Mouse (Mus musculus) embryo, embryonic 10.5 days (tissue): ENCODE measurements around the gene Tbc1d22a.

ENCODE experiments used
- DNase-seq: peaks from one replicate; pipeline ENCODE4 v3.0.0-alpha.2; 2015; ENCODE audit warnings: low spot score

The Tbc1d22a gene

GRCm38 (mm10) chr15:86279059-86279974 lies 65.1 kb downstream of the Tbc1d22a start:
- no peak for DNase-seq

GRCm38 (mm10) chr15:86280137-86280536 lies 65.9 kb downstream of the Tbc1d22a start:
- no peak for DNase-seq

GRCm38 (mm10) chr15:86283238-86283637 lies 69.0 kb downstream of the Tbc1d22a start:
- DNase-seq, result no peak

GRCm38 (mm10) chr15:86285296-86285695 lies 71.0 kb downstream of the Tbc1d22a start:
- no peak for DNase-seq

- DNase-seq, result no peak
These were observed 75.8 kb downstream of the Tbc1d22a start for GRCm38 (mm10) chr15:86290074-86290473.

GRCm38 (mm10) chr15:86292288-86292687 lies 78.0 kb downstream of the Tbc1d22a start:
- no peak for DNase-seq

- no peak for DNase-seq
These were observed 80.2 kb downstream of the Tbc1d22a start for GRCm38 (mm10) chr15:86294426-86294825.

- DNase-seq, result no peak
These were observed 81.5 kb downstream of the Tbc1d22a start for GRCm38 (mm10) chr15:86295722-86296288.

- DNase-seq, result no peak
These were observed 83.0 kb downstream of the Tbc1d22a start for GRCm38 (mm10) chr15:86297281-86297680.

GRCm38 (mm10) chr15:86303876-86304275 lies 89.6 kb downstream of the Tbc1d22a start:
- no peak for DNase-seq

GRCm38 (mm10) chr15:86304861-86305260 lies 90.6 kb downstream of the Tbc1d22a start:
- no peak for DNase-seq

GRCm38 (mm10) chr15:86305290-86305689 lies 91.0 kb downstream of the Tbc1d22a start:
- no peak for DNase-seq

GRCm38 (mm10) chr15:86309213-86309829 lies 95.1 kb downstream of the Tbc1d22a start:
- no peak for DNase-seq

GRCm38 (mm10) chr15:86320803-86321510 lies 106.7 kb downstream of the Tbc1d22a start:
- DNase-seq, result no peak

- DNase-seq, result no peak
These were observed 112.1 kb downstream of the Tbc1d22a start for GRCm38 (mm10) chr15:86326341-86326740.

- DNase-seq, result no peak
These were observed 115.7 kb downstream of the Tbc1d22a start for GRCm38 (mm10) chr15:86329911-86330310.

- no peak for DNase-seq
These were observed 116.2 kb downstream of the Tbc1d22a start for GRCm38 (mm10) chr15:86330454-86330853.

GRCm38 (mm10) chr15:86331501-86332245 lies 117.4 kb downstream of the Tbc1d22a start:
- DNase-seq, result no peak

- no peak for DNase-seq
These were observed 118.9 kb downstream of the Tbc1d22a start for GRCm38 (mm10) chr15:86333176-86333575.

- no peak for DNase-seq
These were observed 119.3 kb downstream of the Tbc1d22a start for GRCm38 (mm10) chr15:86333606-86334005.

GRCm38 (mm10) chr15:86334276-86334675 lies 120.0 kb downstream of the Tbc1d22a start:
- DNase-seq, result no peak

GRCm38 (mm10) chr15:86334745-86335144 lies 120.5 kb downstream of the Tbc1d22a start:
- no peak for DNase-seq
